In genomic region chr16:76370716-76371613, GRCm38 (mm10) we compare ENCODE assay signal across 8 mouse cellular contexts. TPM values are rescaled to one million over a fixed set of nuclear protein-coding genes. Genes with fewer than 3 reads are reported as not detected.
DNase-seq lines count a peak whose midpoint lies in the region; ATAC-seq lines count a peak whose summit lies in the region.

No protein-coding gene starts in this region.

- H3K4me3 ChIP-seq in limb, embryonic 15.5 days: peak overlapping the region; percentile 86
- peak overlapping the region; percentile 81 for H3K4me3 ChIP-seq in stomach, embryonic 14.5 days (ENCODE audit: low read depth, low read length)

- peak; percentile 33 for DNase-seq in heart, adult 8-10 months (ENCODE audit: low spot score)
- DNase-seq in heart, postnatal 36 days: no peak
- DNase-seq in CD4-positive, CD25-positive, alpha-beta regulatory T cell, adult 2 months (ENCODE audit: low read depth, low spot score): peak; percentile 66
- DNase-seq in fibroblast of lung, adult 2 months (ENCODE audit: low read depth): peak; percentile 23
- no peak for DNase-seq in right cerebral cortex, postnatal 10 days (ENCODE audit: low spot score in 2 of 2)
- DNase-seq in layer of hippocampus, adult 8-10 months (ENCODE audit: low spot score in 2 of 2): no peak

- no peaks in the 10 kb centered on the region for H3K27me3 ChIP-seq in limb, embryonic 15.5 days
- no peaks in the 10 kb centered on the region for H3K27me3 ChIP-seq in stomach, embryonic 14.5 days (ENCODE audit: control insufficient read depth, insufficient read depth, low read length)

- H3K27ac ChIP-seq in limb, embryonic 15.5 days: no peak overlapping the region
- peak overlapping the region; percentile 30; the same call in 1 of the 2 replicates for H3K27ac ChIP-seq in stomach, embryonic 14.5 days (ENCODE audit: low read length)

- no peak for ATAC-seq in limb, embryonic 15.5 days (ENCODE audit: insufficient number of reproducible peaks, low FRiP score, low TSS enrichment, low read depth)
- no peak for ATAC-seq in stomach, embryonic 14.5 days (ENCODE audit: insufficient number of reproducible peaks, insufficient read depth, low FRiP score, low read depth)

- no peaks in the 10 kb centered on the region for H3K9me3 ChIP-seq in limb, embryonic 15.5 days
- H3K9me3 ChIP-seq in stomach, embryonic 14.5 days (ENCODE audit: control insufficient read depth, low read depth, low read length): no peaks in the 10 kb centered on the region

- H3K36me3 ChIP-seq in limb, embryonic 15.5 days: no peaks in the 10 kb centered on the region
- H3K36me3 ChIP-seq in stomach, embryonic 14.5 days (ENCODE audit: control insufficient read depth, insufficient read depth, low read length): no peaks in the 10 kb centered on the region

- peaks cover 13% of the 10 kb centered on the region for H3K4me1 ChIP-seq in limb, embryonic 15.5 days
- peaks cover 17% of the 10 kb centered on the region for H3K4me1 ChIP-seq in stomach, embryonic 14.5 days (ENCODE audit: control insufficient read depth, insufficient read depth, low read length)

- WGBS in limb, embryonic 15.5 days: 31% methylated on average over 12 of the region's 12 CpGs
- WGBS in stomach, embryonic 14.5 days: 15% methylated on average over 12 of the region's 12 CpGs

- H3K4me2 ChIP-seq in limb, embryonic 15.5 days: peak overlapping the region; percentile 62
- H3K4me2 ChIP-seq in stomach, embryonic 14.5 days (replicated peaks; ENCODE audit: low read depth, low read length): peak overlapping the region; percentile 78

- intact Hi-C loops in heart, postnatal 36 days (cut with DNase I): loop anchor here (5.0 to 10.0 kb wide), 5 partner anchors 156 to 644 kb away; partner anchors contain the start of genes Hspa13 and Usp25

- H3K9ac ChIP-seq in limb, embryonic 15.5 days: no peak overlapping the region
- H3K9ac ChIP-seq in stomach, embryonic 14.5 days (replicated peaks; ENCODE audit: low read depth, low read length): peak overlapping the region; percentile 99

RNA-seq across cellular contexts. Expression of gene Nrip1, which starts 2.7 kb away (rescaled TPM):
- 10 to 100 TPM; 20.7 to 25.8 (median 24.1) TPM for total RNA-seq in heart, adult 8-10 months (2022)
- total RNA-seq in heart, postnatal 36 days (2021): 10 to 100 TPM; 28.0 to 31.3 TPM
- 36.4 and 37.9 TPM in 2 replicates for polyA plus RNA-seq in limb, embryonic 15.5 days (2015; fragmentation: Nextera tagmentation; extraction: Ambion mirVana)
- polyA plus RNA-seq in stomach, embryonic 14.5 days (2014; fragmentation: Nextera tagmentation; extraction: Ambion mirVana): 51.4 and 52.3 TPM in 2 replicates
- 10 to 100 TPM; 49.2 to 56.7 (median 50.9) TPM for total RNA-seq in layer of hippocampus, adult 8-10 months (2022)

Comparison
In these comparisons a context has a peak if more than half of its experiments do, and no peak if none do; other contexts are left out.
1. DNase-seq: peak in heart, adult 8-10 months (single experiment), CD4-positive, CD25-positive, alpha-beta regulatory T cell, adult 2 months (single experiment) and fibroblast of lung, adult 2 months (single experiment); none in heart, postnatal 36 days (0 of 2), right cerebral cortex, postnatal 10 days (0 of 2) and layer of hippocampus, adult 8-10 months (0 of 2).